Mouse (Mus musculus) neural tube, embryonic 12.5 days (tissue): Measurements from ENCODE around the gene Polr2h. TPM values are rescaled to one million over a fixed set of nuclear protein-coding genes. Genes with fewer than 3 reads are reported as not detected.
"Not testable (repeated sequence)": the region's sequence is repeated elsewhere in the genome, so short reads cannot be mapped to it uniquely, and the experiment has no call there.

Source experiments
- ATAC-seq: fragments of 200-750 bp; cut with Nextera tagmentation; 2 replicates; pipeline ENCODE4 v1.8.0; 2017; ENCODE audit warnings: low read depth, mild to moderate bottlenecking, moderate TSS enrichment, moderate library complexity; ENCODE audit not compliant: low FRiP score
- H3K27ac ChIP-seq: fragments of 300-500 bp; sonication (generic); 2 replicates; pipeline ENCODE4 v1.5.1; 2016
- H3K27me3 ChIP-seq: fragments of 300-500 bp; sonication (generic); replicated peaks from 2 replicates; pipeline ENCODE4 v1.6.1; 2016; ENCODE audit warnings: mild to moderate bottlenecking
- H3K36me3 ChIP-seq: fragments of 300-500 bp; sonication (generic); 2 replicates; pipeline ENCODE4 v1.6.1; 2016; ENCODE audit warnings: mild to moderate bottlenecking
- H3K4me1 ChIP-seq: fragments of 300-500 bp; sonication (generic); 2 replicates; pipeline ENCODE4 v1.6.1; 2016
- H3K4me2 ChIP-seq: fragments of 300-500 bp; sonication (generic); replicated peaks from 2 replicates; pipeline ENCODE4 v1.6.1; 2016; ENCODE audit warnings: mild to moderate bottlenecking
- H3K4me3 ChIP-seq: fragments of 300-500 bp; sonication (generic); 2 replicates; pipeline ENCODE4 v1.5.1; 2016
- H3K9ac ChIP-seq: fragments of 300-500 bp; sonication (generic); 2 replicates; pipeline ENCODE4 v1.6.1; 2016; ENCODE audit warnings: mild to moderate bottlenecking
- H3K9me3 ChIP-seq: fragments of 300-500 bp; sonication (generic); 2 replicates; pipeline ENCODE4 v1.6.1; 2016; ENCODE audit warnings: mild to moderate bottlenecking
- WGBS: fragments of 180-500 bp; shearing (Covaris S2); methylation state at CpG from one replicate; pipeline ENCODE4 v1.1.7; 2016; 5-methylcytosine and 5-hydroxymethylcytosine counted together
- polyA plus RNA-seq: library from polyadenylated mRNA; unstranded; fragments of >200 nt; fragmentation: Nextera tagmentation; extraction: Ambion mirVana; gene quantifications from 2 replicates; pipeline ENCODE4 v1.2.1, GENCODE M21; 2016

Gene Polr2h
- 85.4 and 85.5 TPM in 2 replicates for polyA plus RNA-seq

DNA sequence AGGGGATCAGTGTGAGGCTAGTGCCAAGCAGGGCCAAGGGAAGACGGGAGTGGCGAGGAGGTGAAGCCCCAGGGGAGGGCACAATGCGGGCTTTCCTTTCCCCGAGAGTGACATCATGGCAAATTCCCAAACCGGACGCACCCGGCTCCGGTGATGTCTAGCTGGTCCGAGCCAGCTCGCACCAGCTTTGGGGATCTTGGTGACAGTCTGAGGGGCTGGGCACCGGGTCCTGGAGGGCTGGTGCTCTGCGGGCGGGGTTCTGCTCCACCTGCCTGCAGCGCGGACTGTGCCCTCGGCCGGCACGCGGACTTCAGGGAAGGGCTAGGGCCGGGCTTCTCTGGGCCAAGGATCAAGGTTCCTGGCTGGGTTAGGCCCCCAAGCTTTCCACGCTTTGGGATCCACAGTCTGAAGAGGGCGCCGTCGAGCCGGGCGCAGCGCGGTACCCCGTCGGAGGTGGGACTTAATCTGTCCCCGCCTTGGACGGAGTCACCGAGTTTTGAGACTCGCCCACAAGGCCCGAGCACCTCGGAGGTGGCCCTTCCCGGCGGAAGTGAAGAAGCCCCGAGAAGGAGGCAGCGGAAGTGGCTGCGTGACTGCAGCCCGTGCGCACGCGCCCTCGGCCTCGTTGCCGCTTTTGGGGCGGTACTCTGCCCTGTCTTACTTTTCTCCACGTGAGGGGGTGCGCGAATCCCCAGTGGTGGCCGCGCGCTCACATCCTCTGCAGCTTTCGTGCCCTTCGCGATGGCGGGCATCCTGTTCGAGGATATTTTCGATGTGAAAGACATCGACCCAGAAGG lies at the start of gene Polr2h, which contains the start of gene Clcn2:
TSS of gene Polr2h (plus strand) at position 485 of the 797 bp plus-strand sequence.
TSS of gene Clcn2 (minus strand) at position 566 of the 797 bp plus-strand sequence.
- Histone ChIP-seq H3K9ac (peak within 1 kb of the TSS; percentile 76), H3K36me3 (peaks cover 40% of the 10 kb centered on the region), H3K4me2 (peak within 1 kb of the TSS; percentile 86), H3K4me1 (peaks cover 32% of the 10 kb centered on the region), H3K27me3 (no peaks in the 10 kb centered on the region), H3K9me3 (no peaks in the 10 kb centered on the region), H3K4me3 (peak within 1 kb of the TSS; percentile 58), H3K27ac (peak within 1 kb of the TSS; percentile 74)
- under 1% methylated on average over 62 of the region's 62 CpGs for WGBS
- ATAC-seq = peak; percentile 67

DNA sequence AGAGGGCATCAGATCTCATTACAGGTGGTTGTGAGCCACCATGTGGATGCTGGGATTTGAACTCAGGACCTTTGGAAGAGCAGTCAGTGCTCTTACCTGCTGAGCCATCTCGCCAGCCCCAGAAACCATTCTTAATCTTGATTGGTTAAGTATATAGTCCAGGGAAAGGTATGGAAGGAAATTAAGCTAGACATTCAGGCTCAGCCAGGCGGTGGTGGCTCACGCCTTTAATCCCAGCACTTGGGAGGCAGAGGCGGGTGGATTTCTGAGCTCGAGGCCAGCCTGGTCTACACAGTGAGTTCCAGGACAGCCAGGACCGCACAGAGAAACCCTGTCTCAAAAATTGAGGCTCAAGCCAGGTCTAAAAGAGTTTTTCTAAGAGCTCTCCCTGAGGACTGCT lies 49.5 kb upstream of the Polr2h start, which contains the start of gene Eif4g1:
TSS of gene Eif4g1 (plus strand) at position 301 of the 400 bp plus-strand sequence.
- ATAC-seq, H3K27me3 ChIP-seq, H3K4me1 ChIP-seq, H3K9ac ChIP-seq, H3K4me2 ChIP-seq, H3K9me3 ChIP-seq, H3K27ac ChIP-seq, H3K4me3 ChIP-seq: not testable (repeated sequence)
- H3K36me3 ChIP-seq = peaks cover 16% of the 10 kb centered on the region
- 97% methylated on average over 5 of the region's 6 CpGs for WGBS

DNA sequence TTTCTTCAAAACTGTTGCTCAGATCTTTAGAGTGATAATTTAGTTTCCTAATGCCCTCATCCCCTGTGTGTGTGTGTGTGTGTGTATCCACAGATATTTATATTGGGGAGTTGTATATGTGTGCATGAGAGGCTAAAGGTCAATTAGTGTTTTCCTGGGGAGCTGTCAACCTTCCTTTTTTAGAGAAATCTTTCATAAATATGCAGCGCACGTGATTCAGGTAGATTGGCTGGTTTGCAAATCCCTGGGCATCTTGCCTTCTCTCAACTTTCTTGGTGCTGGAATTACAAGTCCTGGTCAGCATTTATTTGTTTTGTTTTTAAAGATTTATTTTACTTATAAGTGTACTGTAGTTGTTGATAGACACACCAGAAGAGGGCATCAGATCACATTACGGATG lies 47.2 kb upstream of the Polr2h start:
- H3K9me3 ChIP-seq = no peaks in the 10 kb centered on the region
- 92% methylated on average over 3 of the region's 3 CpGs for WGBS
- no peaks in the 10 kb centered on the region for H3K27me3 ChIP-seq
- peaks cover 15% of the 10 kb centered on the region for H3K4me1 ChIP-seq
- H3K9ac ChIP-seq = no peak overlapping the region
- no peak overlapping the region for H3K4me3 ChIP-seq
- H3K36me3 ChIP-seq = peaks cover 2% of the 10 kb centered on the region
- no peak overlapping the region for H3K27ac ChIP-seq
- no peak for ATAC-seq
- H3K4me2 ChIP-seq = no peak overlapping the region

DNA sequence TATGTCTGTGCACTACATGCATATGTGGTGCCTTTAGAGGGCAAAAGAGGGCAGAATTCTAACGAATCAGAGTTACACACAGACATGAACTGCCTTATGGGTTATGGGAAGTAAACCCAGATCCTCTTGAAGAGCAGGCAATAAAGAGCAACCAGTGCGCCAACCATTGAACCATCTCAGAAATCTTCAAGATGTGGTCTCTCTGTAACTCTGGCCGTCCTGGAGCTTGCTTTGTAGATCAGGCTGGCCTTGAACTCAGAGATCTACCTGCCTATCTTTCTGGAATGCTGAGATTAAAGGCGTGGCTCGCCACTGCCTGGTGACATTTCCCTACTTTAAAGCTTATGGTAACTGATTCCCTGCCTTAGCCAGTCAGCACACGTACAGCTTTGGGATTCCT lies 45.6 kb upstream of the Polr2h start:
- no peaks in the 10 kb centered on the region for H3K27me3 ChIP-seq
- H3K27ac ChIP-seq = no peak overlapping the region
- no peaks in the 10 kb centered on the region for H3K9me3 ChIP-seq
- H3K9ac ChIP-seq = no peak overlapping the region
- H3K4me1 ChIP-seq = peaks cover 15% of the 10 kb centered on the region
- peaks cover 16% of the 10 kb centered on the region for H3K36me3 ChIP-seq
- 28% methylated on average over 6 of the region's 6 CpGs for WGBS
- peak overlapping the region; percentile 98; the same call in 1 of the 2 replicates for H3K4me3 ChIP-seq
- ATAC-seq = no peak
- peak overlapping the region; percentile 99 for H3K4me2 ChIP-seq

DNA sequence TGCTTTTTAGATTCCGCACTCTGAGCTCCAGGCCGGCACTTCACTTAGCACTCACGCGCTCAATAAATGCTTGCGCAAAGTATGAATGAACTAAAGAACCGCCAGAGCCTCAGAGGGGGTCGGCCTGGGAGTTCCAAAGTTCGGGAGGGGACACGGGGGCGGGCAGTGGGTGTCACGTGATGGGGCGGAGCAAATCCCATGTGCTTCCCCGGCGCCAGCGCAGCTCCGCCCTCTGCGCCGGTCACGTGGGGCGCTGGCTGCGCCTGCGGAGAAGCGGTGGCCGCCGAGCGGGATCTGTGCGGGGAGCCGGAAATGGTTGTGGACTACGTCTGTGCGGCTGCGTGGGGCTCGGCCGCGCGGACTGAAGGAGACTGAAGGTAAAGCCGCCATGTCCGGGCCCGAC lies 45.0 kb upstream of the Polr2h start:
- 1% methylated on average over 38 of the region's 38 CpGs for WGBS
- no peaks in the 10 kb centered on the region for H3K9me3 ChIP-seq
- peak overlapping the region; percentile 97 for H3K9ac ChIP-seq
- peak; percentile 94 for ATAC-seq
- H3K4me3 ChIP-seq = peak overlapping the region; percentile 98
- H3K4me2 ChIP-seq = peak overlapping the region; percentile 99
- peaks cover 22% of the 10 kb centered on the region for H3K36me3 ChIP-seq
- peaks cover 15% of the 10 kb centered on the region for H3K4me1 ChIP-seq
- H3K27me3 ChIP-seq = no peaks in the 10 kb centered on the region
- H3K27ac ChIP-seq = peak overlapping the region; percentile 83

DNA sequence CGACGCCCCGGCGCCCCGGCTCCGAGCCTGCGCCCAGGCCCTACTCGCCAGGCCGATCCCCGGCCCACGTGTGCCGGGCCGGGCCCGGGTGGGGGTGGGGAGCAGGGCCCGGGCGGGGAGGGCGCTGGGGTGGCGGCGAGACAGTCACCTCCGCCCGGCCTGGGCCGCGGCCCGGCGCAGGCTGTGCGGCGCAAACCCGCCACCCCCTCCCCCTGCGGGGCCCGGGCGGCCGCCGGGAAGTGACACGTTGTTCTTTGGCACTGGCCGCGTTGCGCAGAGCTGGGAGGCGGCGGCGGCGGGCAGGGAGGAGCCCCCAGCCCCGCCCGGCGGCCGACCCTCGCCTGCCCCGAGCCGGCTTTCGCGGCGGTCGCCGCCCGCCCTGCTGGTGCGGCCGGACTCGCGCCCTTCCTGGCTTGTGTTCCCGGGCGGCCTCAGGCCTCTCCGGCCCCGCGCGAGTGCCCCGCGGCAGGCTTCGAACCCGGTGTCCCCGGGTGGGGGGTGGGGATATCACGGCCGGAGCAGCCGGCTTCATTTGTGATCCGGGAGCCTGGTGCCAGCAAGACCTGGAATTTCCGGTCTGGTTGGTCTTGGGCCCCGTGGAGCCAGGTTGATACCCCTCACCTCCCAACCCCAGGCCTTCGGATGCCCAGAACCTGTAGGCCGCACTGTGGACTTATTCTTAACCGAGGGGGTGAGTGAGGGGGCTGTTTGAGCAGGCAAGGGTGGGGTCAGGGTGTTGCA lies 44.3 kb upstream of the Polr2h start:
- peak; percentile 85 for ATAC-seq
- H3K4me2 ChIP-seq = peak overlapping the region; percentile 99
- H3K4me1 ChIP-seq = peaks cover 15% of the 10 kb centered on the region
- peak overlapping the region; percentile 97 for H3K9ac ChIP-seq
- H3K9me3 ChIP-seq = no peaks in the 10 kb centered on the region
- H3K36me3 ChIP-seq = peaks cover 28% of the 10 kb centered on the region
- peak overlapping the region; percentile 83 for H3K27ac ChIP-seq
- H3K27me3 ChIP-seq = no peaks in the 10 kb centered on the region
- under 1% methylated on average over 55 of the region's 78 CpGs for WGBS
- peak overlapping the region; percentile 98 for H3K4me3 ChIP-seq

DNA sequence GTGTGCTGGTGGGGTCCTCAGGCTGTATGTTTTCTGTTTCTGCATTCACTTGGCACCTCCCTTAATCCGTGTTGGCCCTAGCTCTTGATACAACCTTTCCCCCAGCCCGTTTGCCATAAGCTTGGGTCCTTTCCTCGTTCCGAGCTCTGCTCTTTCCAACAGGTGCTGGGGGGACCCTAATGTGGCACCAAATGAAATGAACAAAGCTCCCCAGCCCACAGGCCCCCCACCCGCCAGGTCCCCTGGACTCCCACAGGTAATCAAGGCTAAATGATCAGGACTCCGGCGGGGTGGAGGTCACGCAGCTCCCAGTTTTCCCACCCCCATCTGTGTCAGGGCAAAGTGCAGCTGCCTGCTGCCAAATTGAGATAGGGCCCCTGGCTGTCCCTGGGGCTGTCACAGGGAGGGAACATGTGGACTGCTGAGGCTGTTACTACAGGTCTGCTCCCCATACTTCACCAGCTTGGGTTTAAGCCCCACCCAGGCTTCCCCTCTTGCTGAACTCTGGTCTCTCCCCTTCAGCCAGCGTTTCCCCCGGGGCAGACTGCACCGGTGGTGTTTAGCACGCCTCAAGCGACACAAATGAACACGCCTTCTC lies 43.7 kb upstream of the Polr2h start:
- no peak for ATAC-seq
- peaks cover 35% of the 10 kb centered on the region for H3K36me3 ChIP-seq
- peak overlapping the region; percentile 99 for H3K4me2 ChIP-seq
- H3K9me3 ChIP-seq = no peaks in the 10 kb centered on the region
- WGBS = 12% methylated on average over 14 of the region's 14 CpGs
- peaks cover 15% of the 10 kb centered on the region for H3K4me1 ChIP-seq
- peak overlapping the region; percentile 98 for H3K4me3 ChIP-seq
- H3K27me3 ChIP-seq = no peaks in the 10 kb centered on the region
- no peak overlapping the region for H3K27ac ChIP-seq
- H3K9ac ChIP-seq = peak overlapping the region; percentile 97

DNA sequence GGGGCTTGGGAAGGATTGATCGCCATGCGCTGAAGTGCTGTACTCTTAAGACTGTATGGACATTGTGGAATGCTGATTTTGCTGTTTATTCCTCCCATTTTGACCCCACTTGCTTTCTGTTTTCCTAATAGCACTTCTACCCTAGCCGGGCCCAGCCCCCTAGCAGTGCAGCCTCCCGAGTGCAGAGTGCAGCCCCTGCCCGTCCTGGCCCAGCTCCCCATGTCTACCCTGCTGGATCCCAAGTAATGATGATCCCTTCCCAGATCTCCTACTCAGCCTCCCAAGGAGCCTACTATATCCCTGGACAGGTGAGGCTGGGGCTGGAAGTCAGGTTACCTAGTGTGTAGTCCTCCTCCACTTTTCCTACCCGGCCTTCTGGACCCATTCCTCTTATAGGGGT lies 42.3 kb upstream of the Polr2h start:
- H3K36me3 ChIP-seq = peaks cover 49% of the 10 kb centered on the region
- ATAC-seq = no peak

DNA sequence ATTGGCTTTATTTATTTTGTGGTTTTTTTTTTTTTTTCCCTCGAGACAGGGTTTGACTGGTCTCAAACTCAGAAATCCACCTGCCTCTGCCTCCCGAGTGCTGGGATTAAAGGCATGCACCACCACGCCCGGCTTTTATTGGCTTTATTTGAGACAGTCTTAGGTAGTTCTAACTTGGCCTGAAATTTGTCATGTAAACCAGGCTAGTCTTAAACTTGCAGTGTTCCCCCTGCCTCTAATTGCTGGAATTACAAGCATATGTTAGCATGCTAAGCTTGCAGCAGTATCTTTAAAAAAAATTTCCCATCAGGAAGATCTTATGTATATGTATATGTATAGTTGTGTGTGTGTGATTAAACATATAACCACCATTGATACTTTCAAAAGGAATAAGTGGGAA lies 40.8 kb upstream of the Polr2h start:
- no peak overlapping the region for H3K9ac ChIP-seq
- peaks cover 15% of the 10 kb centered on the region for H3K4me1 ChIP-seq
- WGBS = 85% methylated on average over 4 of the region's 4 CpGs
- H3K9me3 ChIP-seq = no peaks in the 10 kb centered on the region
- H3K4me2 ChIP-seq = no peak overlapping the region
- H3K27me3 ChIP-seq = no peaks in the 10 kb centered on the region
- H3K4me3 ChIP-seq = no peak overlapping the region
- ATAC-seq = no peak
- H3K36me3 ChIP-seq = peaks cover 64% of the 10 kb centered on the region
- no peak overlapping the region for H3K27ac ChIP-seq

More for the DNA sequence above, 42.3 kb upstream of the Polr2h start:
- H3K9me3 ChIP-seq = no peaks in the 10 kb centered on the region
- WGBS = 92% methylated on average over 6 of the region's 6 CpGs
- no peak overlapping the region for H3K27ac ChIP-seq
- H3K9ac ChIP-seq = no peak overlapping the region
- H3K4me1 ChIP-seq = peaks cover 15% of the 10 kb centered on the region
- no peak overlapping the region for H3K4me3 ChIP-seq
- H3K27me3 ChIP-seq = no peaks in the 10 kb centered on the region
- H3K4me2 ChIP-seq = 0 out of 2 replicates have a peak overlapping the region, but pooled peaks have one; percentile 99

DNA sequence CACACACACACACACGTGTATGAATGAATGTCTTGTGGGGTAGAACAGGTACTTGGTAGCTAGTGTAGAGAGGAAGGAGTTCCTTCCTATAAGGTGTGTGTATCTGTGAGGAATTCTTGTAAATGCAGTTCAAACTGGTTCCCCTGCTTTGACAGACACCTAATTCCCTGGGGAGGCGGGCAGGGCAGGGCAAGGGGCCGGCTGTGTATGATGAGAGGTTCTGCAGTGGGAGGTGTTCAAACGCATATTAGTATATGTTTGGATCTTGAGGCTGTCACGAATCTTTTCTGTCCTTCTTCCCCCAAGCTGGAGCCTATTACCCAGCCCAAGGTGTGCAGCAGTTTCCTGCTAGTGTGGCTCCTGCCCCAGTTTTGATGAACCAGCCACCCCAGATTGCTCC lies 40.1 kb upstream of the Polr2h start:
- Histone ChIP-seq H3K4me3 (no peak overlapping the region), H3K4me2 (no peak overlapping the region), H3K27ac (no peak overlapping the region), H3K36me3 (peaks cover 71% of the 10 kb centered on the region), H3K27me3 (no peaks in the 10 kb centered on the region), H3K9ac (no peak overlapping the region), H3K4me1 (peaks cover 15% of the 10 kb centered on the region), H3K9me3 (no peaks in the 10 kb centered on the region)
- ATAC-seq = no peak
- 89% methylated on average over 5 of the region's 5 CpGs for WGBS

DNA sequence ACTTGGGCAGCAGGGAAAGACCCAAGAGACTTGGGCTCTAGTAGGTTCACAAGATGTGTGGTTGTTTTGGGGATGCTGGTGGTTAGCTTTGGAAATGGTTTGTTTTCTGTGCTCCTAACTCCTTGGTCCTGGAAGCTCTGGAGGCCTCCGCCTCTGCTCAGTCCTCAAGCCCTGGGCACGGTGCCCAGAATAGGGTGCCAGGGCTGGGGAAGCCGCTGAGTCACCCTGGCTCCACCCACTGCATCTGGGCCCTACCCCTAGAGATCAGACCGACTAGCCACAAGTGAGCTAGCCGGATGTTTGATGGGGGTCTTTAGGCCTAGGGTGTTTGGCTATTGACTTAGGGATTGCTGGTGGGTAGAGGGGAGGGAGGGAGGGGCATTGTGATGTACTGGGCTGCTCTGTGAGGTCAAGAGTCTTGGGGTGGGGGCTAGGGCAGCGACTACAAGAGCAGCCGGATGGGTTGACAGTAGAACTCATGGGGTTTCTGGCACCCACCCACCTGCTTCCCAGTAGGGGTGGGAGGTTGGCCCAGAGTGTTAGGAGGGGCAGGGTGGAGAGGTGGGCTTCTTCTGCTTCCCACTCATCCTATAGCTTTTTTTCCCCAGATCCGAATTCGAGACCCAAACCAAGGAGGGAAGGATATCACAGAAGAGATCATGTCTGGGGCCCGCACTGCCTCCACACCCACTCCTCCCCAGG lies 39.3 kb upstream of the Polr2h start:
- no peaks in the 10 kb centered on the region for H3K27me3 ChIP-seq
- no peaks in the 10 kb centered on the region for H3K9me3 ChIP-seq
- peaks cover 15% of the 10 kb centered on the region for H3K4me1 ChIP-seq
- H3K9ac ChIP-seq = no peak overlapping the region
- ATAC-seq = no peak
- peaks cover 78% of the 10 kb centered on the region for H3K36me3 ChIP-seq
- no peak overlapping the region for H3K4me2 ChIP-seq
- 87% methylated on average over 10 of the region's 10 CpGs for WGBS
- no peak overlapping the region for H3K27ac ChIP-seq
- no peak overlapping the region for H3K4me3 ChIP-seq
